Mouse (Mus musculus) forebrain, embryonic 12.5 days (tissue): ENCODE measurements around the gene Rev1. TPM values are rescaled to one million over a fixed set of nuclear protein-coding genes. Genes with fewer than 3 reads are reported as not detected.

ENCODE experiments used
- ATAC-seq: fragments of 200-750 bp; cut with Nextera tagmentation; 2 replicates; pipeline ENCODE4 v1.8.0; 2017; ENCODE audit warnings: moderate TSS enrichment; ENCODE audit not compliant: low FRiP score
- H3K27ac ChIP-seq: fragments of 300-500 bp; sonication (generic); 2 replicates; pipeline ENCODE4 v1.5.1; 2016; ENCODE audit warnings: mild to moderate bottlenecking
- H3K27me3 ChIP-seq: fragments of 300-500 bp; sonication (generic); 2 replicates; pipeline ENCODE4 v1.6.1; 2016; ENCODE audit warnings: mild to moderate bottlenecking
- H3K36me3 ChIP-seq: fragments of 300-500 bp; sonication (generic); replicated peaks from 2 replicates; pipeline ENCODE4 v1.6.1; 2016; ENCODE audit warnings: mild to moderate bottlenecking
- H3K4me1 ChIP-seq: fragments of 300-500 bp; sonication (generic); 2 replicates; pipeline ENCODE4 v1.6.1; 2016
- H3K4me2 ChIP-seq: fragments of 300-500 bp; sonication (generic); 2 replicates; pipeline ENCODE4 v1.6.1; 2016; ENCODE audit warnings: mild to moderate bottlenecking, moderate library complexity
- H3K4me3 ChIP-seq: fragments of 300-500 bp; sonication (generic); replicated peaks from 2 replicates; pipeline ENCODE4 v1.5.1; 2016; ENCODE audit warnings: mild to moderate bottlenecking
- H3K9ac ChIP-seq: fragments of 300-500 bp; sonication (generic); 2 replicates; pipeline ENCODE4 v1.6.1; 2016; ENCODE audit warnings: mild to moderate bottlenecking
- H3K9me3 ChIP-seq: fragments of 300-500 bp; sonication (generic); 2 replicates; pipeline ENCODE4 v1.6.1; 2016
- WGBS: fragments of 180-500 bp; shearing (Covaris S2); methylation state at CpG from one replicate; pipeline ENCODE4 v1.1.7; 2016; 5-methylcytosine and 5-hydroxymethylcytosine counted together
- polyA plus RNA-seq: library from polyadenylated mRNA; unstranded; fragments of >200 nt; fragmentation: Nextera tagmentation; extraction: Ambion mirVana; gene quantifications from 2 replicates; pipeline ENCODE4 v1.2.1, GENCODE M21; 2016

Gene Rev1
- polyA plus RNA-seq, 1 experiment from 2014 or later, result 47.9 TPM

GRCm38 (mm10) chr1:38058417-38058816, 71.2 kb downstream of the Rev1 start:
- Histone ChIP-seq H3K27ac (no peak overlapping the region), H3K9ac (no peak overlapping the region), H3K27me3 (no peaks in the 10 kb centered on the region), H3K4me3 (no peak overlapping the region), H3K4me2 (no peak overlapping the region), H3K4me1 (no peaks in the 10 kb centered on the region), H3K36me3 (peaks cover 80% of the 10 kb centered on the region), H3K9me3 (no peaks in the 10 kb centered on the region)
- WGBS, result 84% methylated on average over 6 of the region's 6 CpGs
- no peak for ATAC-seq

DNA sequence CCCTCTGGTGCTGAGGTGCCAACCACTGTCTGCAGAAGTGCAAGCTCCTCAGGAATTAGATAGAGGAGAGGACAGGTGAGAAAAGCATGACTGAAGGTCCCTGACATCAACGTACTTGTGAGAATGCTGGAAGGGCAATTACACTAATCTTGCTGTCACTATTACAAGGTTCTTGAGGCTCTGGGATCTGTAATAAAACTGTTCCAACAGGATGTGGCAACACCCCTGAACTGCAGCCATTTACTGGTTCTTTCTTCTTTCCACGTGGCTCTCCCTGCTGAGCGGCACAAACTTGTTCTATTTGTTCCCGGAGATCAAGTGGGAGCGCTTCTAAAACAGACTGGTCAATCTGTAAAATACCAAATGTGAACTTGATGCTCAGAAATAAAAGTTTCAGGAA, 74.4 kb downstream of the Rev1 start:
- ATAC-seq, result no peak
- WGBS, result 90% methylated on average over 5 of the region's 5 CpGs
- no peak overlapping the region for H3K4me2 ChIP-seq
- H3K4me1 ChIP-seq, result no peaks in the 10 kb centered on the region
- H3K36me3 ChIP-seq, result peaks cover 85% of the 10 kb centered on the region
- H3K4me3 ChIP-seq, result no peak overlapping the region
- no peak overlapping the region for H3K27ac ChIP-seq
- no peaks in the 10 kb centered on the region for H3K27me3 ChIP-seq
- no peak overlapping the region for H3K9ac ChIP-seq
- no peaks in the 10 kb centered on the region for H3K9me3 ChIP-seq

GRCm38 (mm10) chr1:38049562-38049961, 80.0 kb downstream of the Rev1 start:
- no peak overlapping the region for H3K4me2 ChIP-seq
- no peak overlapping the region for H3K9ac ChIP-seq
- WGBS, result 73% methylated on average over 4 of the region's 4 CpGs

GRCm38 (mm10) chr1:38048121-38048520, 81.5 kb downstream of the Rev1 start:
- Histone ChIP-seq H3K4me2 (no peak overlapping the region), H3K4me1 (no peaks in the 10 kb centered on the region), H3K9ac (no peak overlapping the region), H3K27ac (no peak overlapping the region), H3K9me3 (no peaks in the 10 kb centered on the region), H3K4me3 (no peak overlapping the region), H3K27me3 (no peaks in the 10 kb centered on the region), H3K36me3 (peaks cover 88% of the 10 kb centered on the region)
- 90% methylated on average over 3 of the region's 3 CpGs for WGBS
- ATAC-seq, result no peak

More at GRCm38 (mm10) chr1:38049562-38049961, 80.0 kb downstream of the Rev1 start:
- H3K4me3 ChIP-seq, result no peak overlapping the region
- H3K4me1 ChIP-seq, result no peaks in the 10 kb centered on the region
- no peak for ATAC-seq
- H3K27me3 ChIP-seq, result no peaks in the 10 kb centered on the region
- H3K9me3 ChIP-seq, result no peaks in the 10 kb centered on the region
- H3K27ac ChIP-seq, result no peak overlapping the region
- H3K36me3 ChIP-seq, result peaks cover 96% of the 10 kb centered on the region

GRCm38 (mm10) chr1:38038898-38039297, 90.7 kb downstream of the Rev1 start:
- ATAC-seq, result no peak
- peaks cover 72% of the 10 kb centered on the region for H3K36me3 ChIP-seq
- WGBS, result 94% methylated on average over 2 of the region's 2 CpGs

GRCm38 (mm10) chr1:38037375-38037774, 92.2 kb downstream of the Rev1 start:
- H3K4me2 ChIP-seq, result no peak overlapping the region
- H3K9me3 ChIP-seq, result no peaks in the 10 kb centered on the region
- H3K4me3 ChIP-seq, result no peak overlapping the region
- no peaks in the 10 kb centered on the region for H3K4me1 ChIP-seq
- no peaks in the 10 kb centered on the region for H3K27me3 ChIP-seq
- no peak overlapping the region for H3K9ac ChIP-seq
- ATAC-seq, result no peak
- WGBS, result 88% methylated on average over 5 of the region's 5 CpGs
- peaks cover 78% of the 10 kb centered on the region for H3K36me3 ChIP-seq
- no peak overlapping the region for H3K27ac ChIP-seq

More at GRCm38 (mm10) chr1:38038898-38039297, 90.7 kb downstream of the Rev1 start:
- Histone ChIP-seq H3K9me3 (no peaks in the 10 kb centered on the region), H3K4me3 (no peak overlapping the region), H3K27ac (no peak overlapping the region), H3K27me3 (no peaks in the 10 kb centered on the region), H3K4me1 (no peaks in the 10 kb centered on the region), H3K9ac (no peak overlapping the region), H3K4me2 (no peak overlapping the region)

GRCm38 (mm10) chr1:38035521-38035920, 94.1 kb downstream of the Rev1 start:
- Histone ChIP-seq H3K36me3 (peaks cover 64% of the 10 kb centered on the region), H3K4me3 (no peak overlapping the region), H3K4me2 (no peak overlapping the region), H3K27me3 (no peaks in the 10 kb centered on the region), H3K27ac (no peak overlapping the region), H3K9ac (no peak overlapping the region), H3K4me1 (no peaks in the 10 kb centered on the region), H3K9me3 (no peaks in the 10 kb centered on the region)
- 84% methylated on average over 4 of the region's 4 CpGs for WGBS
- no peak for ATAC-seq

- no peaks in the 10 kb centered on the region for H3K4me1 ChIP-seq
- no peak for ATAC-seq
- H3K27me3 ChIP-seq, result no peaks in the 10 kb centered on the region
- H3K4me2 ChIP-seq, result no peak overlapping the region
- no peak overlapping the region for H3K9ac ChIP-seq
- no peak overlapping the region for H3K27ac ChIP-seq
- no peaks in the 10 kb centered on the region for H3K9me3 ChIP-seq
- WGBS, result 95% methylated on average over 5 of the region's 5 CpGs
- no peak overlapping the region for H3K4me3 ChIP-seq
- H3K36me3 ChIP-seq, result peaks cover 31% of the 10 kb centered on the region
Observed at GRCm38 (mm10) chr1:38031391-38031790, 98.2 kb downstream of the Rev1 start.

DNA sequence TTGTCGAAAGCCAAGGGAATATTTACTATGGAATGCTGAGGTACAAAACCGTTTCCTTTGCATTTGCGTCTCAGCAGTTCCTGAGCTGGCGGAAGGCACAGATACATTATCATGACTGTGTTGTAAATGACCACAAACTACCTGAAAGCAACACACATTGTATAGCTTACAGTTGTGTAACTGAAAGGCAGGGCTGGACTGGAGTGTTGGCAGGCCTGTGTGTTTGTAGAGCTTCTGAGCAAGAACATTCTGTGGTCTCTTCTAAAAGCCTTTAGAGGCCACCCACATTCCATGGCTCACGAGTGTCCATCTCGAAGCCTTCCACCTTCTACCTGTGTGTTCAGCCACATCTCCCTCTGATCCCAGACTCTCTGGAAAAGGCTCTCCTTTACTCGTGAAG, 102.3 kb downstream of the Rev1 start:
- ATAC-seq, result no peak
- Histone ChIP-seq H3K27me3 (no peaks in the 10 kb centered on the region), H3K4me2 (no peak overlapping the region), H3K9ac (no peak overlapping the region), H3K27ac (no peak overlapping the region), H3K4me3 (no peak overlapping the region), H3K4me1 (no peaks in the 10 kb centered on the region), H3K36me3 (peaks cover 25% of the 10 kb centered on the region), H3K9me3 (no peaks in the 10 kb centered on the region)
- 95% methylated on average over 7 of the region's 7 CpGs for WGBS

DNA sequence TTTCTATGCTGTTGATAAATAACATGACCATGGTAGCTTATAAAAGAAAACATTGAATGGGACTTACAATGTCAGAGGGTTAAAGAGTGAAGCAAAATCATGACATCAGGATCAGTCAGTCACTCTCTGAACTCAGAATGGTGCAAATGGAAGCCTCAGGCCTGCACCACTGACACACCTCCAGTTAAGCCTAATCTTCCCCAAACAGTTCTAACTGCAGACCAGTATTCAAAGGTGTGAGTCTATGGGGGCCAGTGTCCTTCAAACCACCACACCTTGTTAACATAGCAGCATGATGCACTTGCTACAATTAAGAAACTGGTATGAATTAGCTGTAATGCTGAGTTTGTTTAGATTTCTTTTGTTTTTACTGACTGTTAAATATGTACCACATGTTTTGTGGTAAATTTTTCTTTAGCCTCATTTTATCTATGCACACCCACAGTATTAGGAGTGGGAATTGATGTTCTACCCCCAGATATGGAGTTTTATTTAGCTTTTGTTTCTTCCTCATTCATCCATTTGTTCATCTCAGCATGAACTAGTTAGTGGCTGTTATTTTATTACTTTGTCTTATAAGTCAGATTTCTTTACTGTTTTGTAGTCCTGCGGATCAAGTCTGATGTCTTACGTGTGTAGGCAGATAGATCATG, 114.9 kb downstream of the Rev1 start:
- Histone ChIP-seq H3K9ac (no peak overlapping the region), H3K4me2 (no peak overlapping the region), H3K4me3 (no peak overlapping the region), H3K36me3 (peaks cover 17% of the 10 kb centered on the region), H3K9me3 (no peaks in the 10 kb centered on the region), H3K4me1 (no peaks in the 10 kb centered on the region), H3K27me3 (no peaks in the 10 kb centered on the region), H3K27ac (no peak overlapping the region)
- WGBS, result 96% methylated on average over 2 of the region's 2 CpGs
- ATAC-seq, result no peak

DNA sequence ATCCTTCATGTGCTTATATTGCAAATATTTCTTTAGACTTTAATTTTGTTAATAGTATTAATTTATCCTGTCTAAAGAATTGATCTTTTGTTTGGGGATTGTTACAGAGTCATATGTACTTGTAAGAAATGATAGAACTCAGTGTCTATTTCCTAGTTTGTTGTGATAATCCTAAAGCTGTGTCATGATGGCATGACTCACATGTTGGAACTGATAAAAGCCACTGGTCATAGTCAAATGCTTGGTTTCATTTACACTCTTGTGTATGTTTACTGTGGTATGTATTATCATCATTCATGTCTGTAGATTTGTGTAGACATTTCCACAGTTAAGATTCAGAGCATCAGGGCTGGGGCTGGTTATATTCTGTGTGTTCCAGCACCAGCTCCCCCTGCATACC, 117.1 kb downstream of the Rev1 start:
- Histone ChIP-seq H3K36me3 (no peaks in the 10 kb centered on the region), H3K4me3 (no peak overlapping the region), H3K27ac (no peak overlapping the region), H3K4me2 (no peak overlapping the region), H3K9ac (no peak overlapping the region), H3K9me3 (no peaks in the 10 kb centered on the region), H3K27me3 (no peaks in the 10 kb centered on the region), H3K4me1 (no peaks in the 10 kb centered on the region)
- ATAC-seq, result no peak

DNA sequence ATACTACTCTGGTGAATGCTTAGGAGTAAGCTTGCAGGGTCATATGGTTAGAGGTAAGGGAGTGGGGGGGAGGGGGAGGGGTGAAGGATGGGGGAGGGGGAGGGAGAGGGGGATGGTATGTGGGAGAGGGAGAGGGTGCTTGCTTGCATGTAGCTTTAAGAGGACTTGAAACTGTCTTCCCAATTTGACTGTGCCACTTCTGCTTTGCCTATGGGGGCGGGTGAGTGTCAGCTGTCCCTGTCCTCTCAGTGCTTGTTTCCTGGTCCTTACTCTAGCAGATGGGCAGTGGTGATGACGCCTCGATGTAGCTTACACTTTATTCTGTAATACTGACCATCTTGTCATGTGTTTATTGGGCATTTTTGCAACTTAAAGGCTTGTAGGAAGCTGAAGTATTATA, 117.5 kb downstream of the Rev1 start:
- WGBS, result 93% methylated on average over 3 of the region's 3 CpGs
- no peak overlapping the region for H3K9ac ChIP-seq
- H3K4me2 ChIP-seq, result no peak overlapping the region
- H3K27me3 ChIP-seq, result no peaks in the 10 kb centered on the region
- H3K4me1 ChIP-seq, result no peaks in the 10 kb centered on the region
- H3K27ac ChIP-seq, result no peak overlapping the region
- no peak overlapping the region for H3K4me3 ChIP-seq
- no peaks in the 10 kb centered on the region for H3K36me3 ChIP-seq
- no peaks in the 10 kb centered on the region for H3K9me3 ChIP-seq
- no peak for ATAC-seq

DNA sequence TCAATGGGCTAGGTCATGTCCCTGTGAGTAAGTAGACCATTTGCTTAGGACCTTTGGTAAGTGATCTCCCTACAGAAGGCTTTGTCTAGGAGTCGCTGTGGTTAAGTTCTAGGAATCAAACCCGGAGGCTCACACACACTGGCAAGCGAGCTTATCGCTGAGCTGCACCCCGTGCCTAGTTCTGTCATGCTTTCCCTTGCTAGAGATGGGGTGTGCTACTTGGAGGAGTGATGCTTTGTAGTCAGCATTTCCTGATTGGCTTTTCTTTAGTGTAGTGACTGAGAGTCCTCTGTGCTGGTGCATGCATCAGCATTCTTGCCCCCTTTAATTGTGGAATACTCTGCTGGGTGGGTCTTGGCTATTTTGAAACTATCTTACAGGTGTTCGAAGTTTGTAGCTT, 118.0 kb downstream of the Rev1 start:
- Histone ChIP-seq H3K9ac (no peak overlapping the region), H3K9me3 (no peaks in the 10 kb centered on the region), H3K36me3 (no peaks in the 10 kb centered on the region), H3K4me3 (no peak overlapping the region), H3K4me2 (no peak overlapping the region), H3K27me3 (no peaks in the 10 kb centered on the region), H3K4me1 (no peaks in the 10 kb centered on the region), H3K27ac (no peak overlapping the region)
- 86% methylated on average over 6 of the region's 6 CpGs for WGBS
- no peak for ATAC-seq
